Mouse (Mus musculus): ENCODE data around the gene Tescl. TPM values are rescaled to one million over a fixed set of nuclear protein-coding genes. Genes with fewer than 3 reads are reported as not detected.
A peak's percentile ranks its signal among the peaks of the same experiment; 100 is the strongest.

Tescl gene
- total RNA-seq, 1 experiment from 2014 or later = not detected

DNA sequence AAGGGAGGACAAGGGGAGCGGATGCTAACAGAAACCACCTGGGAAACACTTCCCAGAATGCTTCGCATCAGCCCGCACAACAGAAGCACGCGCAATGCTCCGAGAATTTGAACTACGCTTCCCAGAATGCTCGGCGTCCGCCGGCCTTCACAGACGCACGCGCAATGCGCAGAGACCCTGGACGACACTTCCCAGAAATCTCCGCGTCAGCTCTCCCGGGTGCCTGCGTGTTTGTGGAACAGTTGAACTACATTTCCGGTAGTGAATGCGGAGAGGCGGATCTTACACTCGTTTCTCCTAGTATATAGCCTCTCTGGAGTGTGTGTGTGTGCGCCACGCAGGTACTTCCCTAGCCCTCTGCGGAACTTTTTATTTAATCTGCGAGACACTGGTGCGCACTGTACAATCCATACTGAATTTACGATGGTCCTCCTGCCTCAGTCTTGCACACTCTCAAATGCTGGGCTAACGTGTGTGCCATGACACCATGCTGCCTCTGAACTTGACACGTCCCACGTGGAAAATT, 17.1 kb downstream of the Tescl start, which contains the start of gene Zfp94:
Zfp94 (minus strand) TSS at position 100 of the 526 bp plus-strand sequence.
- ATAC-seq (replicated peaks; ENCODE audit: low read depth, poor library complexity, severe bottlenecking) = peak; percentile 96

- peak; percentile 42 for ATAC-seq (replicated peaks; ENCODE audit: low read depth, poor library complexity, severe bottlenecking)
Measured at GRCm38 (mm10) chr7:24315726-24316566, 17.8 kb downstream of the Tescl start.

GRCm38 (mm10) chr7:24300771-24301282, 32.9 kb downstream of the Tescl start, which contains the start of gene Zfp61:
Gene Zfp61 (minus strand): TSS chr7:24301232.
- peak; percentile 69 for ATAC-seq (replicated peaks; ENCODE audit: low read depth, poor library complexity, severe bottlenecking)

DNA sequence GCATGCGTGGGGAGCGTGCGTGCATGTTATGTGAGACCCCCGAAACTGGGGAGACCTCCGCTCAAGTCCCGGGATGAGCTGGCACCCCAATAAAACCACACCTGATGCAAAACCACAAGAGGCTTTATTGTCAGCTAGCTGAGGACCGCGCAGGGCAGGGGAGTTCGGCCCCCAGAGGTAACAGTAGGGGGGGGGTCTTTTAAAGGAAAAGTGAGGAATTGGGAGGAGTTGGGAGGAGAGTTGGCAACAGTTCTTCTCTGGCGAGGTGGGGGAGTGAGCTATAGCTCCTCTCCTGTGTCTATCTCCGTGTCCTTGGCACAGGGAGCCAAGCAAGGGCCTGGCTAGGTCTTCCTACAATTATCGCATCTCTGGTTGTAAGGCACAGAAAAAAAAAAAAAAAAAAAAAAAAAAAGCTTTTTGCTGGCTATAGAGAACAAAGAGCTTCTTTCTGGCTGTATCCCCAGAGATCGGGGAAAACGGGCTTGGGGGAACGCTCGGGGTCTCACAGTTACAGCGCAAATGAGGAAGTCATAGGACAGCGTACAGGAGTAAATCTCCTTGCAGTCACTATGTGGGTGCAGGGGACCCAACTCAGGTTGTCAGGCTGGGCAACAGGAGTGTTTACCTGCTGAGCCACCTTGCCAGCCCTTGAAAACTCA, 33.8 kb downstream of the Tescl start:
- 0 out of 2 replicates have a peak, but pooled peaks have one; percentile 24 for ATAC-seq (replicated peaks; ENCODE audit: low read depth, poor library complexity, severe bottlenecking)

- ATAC-seq (replicated peaks; ENCODE audit: low read depth, poor library complexity, severe bottlenecking) = peak; percentile 94
Measured at GRCm38 (mm10) chr7:24298973-24299708, 34.6 kb downstream of the Tescl start.

GRCm38 (mm10) chr7:24298635-24298972, 35.1 kb downstream of the Tescl start:
- no peak for ATAC-seq (replicated peaks; ENCODE audit: low read depth, poor library complexity, severe bottlenecking)

DNA sequence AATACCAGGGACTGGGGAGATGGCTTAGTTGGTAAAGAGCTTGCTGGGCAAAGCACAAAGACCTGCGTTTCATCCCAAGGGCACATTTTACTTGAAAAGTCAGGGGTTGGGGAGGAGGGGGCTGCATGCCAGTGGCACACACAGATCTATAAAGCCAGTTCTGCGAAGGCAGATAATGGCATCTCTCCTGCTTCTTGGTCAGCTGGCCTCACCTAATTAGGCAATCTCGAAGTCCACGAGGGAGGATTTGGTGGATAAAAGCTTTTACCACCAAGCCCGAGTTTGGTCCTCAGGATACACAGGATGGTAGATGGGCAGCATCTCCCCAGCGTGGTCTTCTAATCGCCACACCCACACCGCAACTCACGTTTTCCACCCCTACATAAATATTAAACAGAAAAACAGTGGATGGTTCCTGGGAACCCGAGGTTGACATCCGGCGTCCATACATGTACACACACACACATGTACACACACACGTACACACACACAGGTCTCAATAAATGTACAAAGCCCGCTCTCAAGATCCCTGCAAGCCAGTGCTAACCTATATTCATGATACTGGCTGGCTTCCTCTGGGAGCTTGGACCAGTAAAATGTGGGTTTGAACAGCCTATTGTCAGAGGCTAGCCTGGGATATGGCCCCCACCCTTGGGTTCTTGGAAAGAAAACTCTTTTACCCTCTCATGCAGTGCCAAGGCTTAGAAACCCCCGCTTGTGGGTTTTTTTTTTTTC, 36.2 kb downstream of the Tescl start:
- ATAC-seq (replicated peaks; ENCODE audit: low read depth, poor library complexity, severe bottlenecking) = no peak

GRCm38 (mm10) chr7:24296386-24296785, 37.4 kb downstream of the Tescl start:
- ATAC-seq (replicated peaks; ENCODE audit: low read depth, poor library complexity, severe bottlenecking) = no peak

DNA sequence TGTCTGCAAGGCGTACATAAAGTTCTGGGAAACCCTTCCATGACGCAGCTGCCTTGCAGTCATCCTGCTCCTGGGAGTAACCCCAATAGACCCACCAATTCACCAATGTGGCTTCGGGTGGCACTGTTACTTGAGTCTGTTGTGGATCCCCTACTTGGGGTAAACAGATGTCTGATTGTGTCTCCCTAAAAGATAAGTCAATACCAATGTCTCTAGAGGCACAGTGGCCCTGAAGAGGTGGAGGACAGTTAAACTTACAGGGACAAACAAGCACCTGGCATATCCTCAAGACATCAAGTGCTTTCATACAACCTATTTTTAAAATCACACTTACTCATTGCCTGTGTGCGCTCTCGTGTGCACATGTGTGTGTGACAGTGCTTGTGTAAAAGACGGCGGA, 38.4 kb downstream of the Tescl start:
- no peak for ATAC-seq (replicated peaks; ENCODE audit: low read depth, poor library complexity, severe bottlenecking)

GRCm38 (mm10) chr7:24294763-24295162, 39.0 kb downstream of the Tescl start:
- ATAC-seq (replicated peaks; ENCODE audit: low read depth, poor library complexity, severe bottlenecking) = no peak

GRCm38 (mm10) chr7:24293061-24293851, 40.5 kb downstream of the Tescl start:
- ATAC-seq (replicated peaks; ENCODE audit: low read depth, poor library complexity, severe bottlenecking) = no peak

- ATAC-seq (replicated peaks; ENCODE audit: low read depth, poor library complexity, severe bottlenecking) = no peak
Measured at GRCm38 (mm10) chr7:24291387-24292090, 42.2 kb downstream of the Tescl start.

GRCm38 (mm10) chr7:24290106-24290693, 43.5 kb downstream of the Tescl start:
- no peak for ATAC-seq (replicated peaks; ENCODE audit: low read depth, poor library complexity, severe bottlenecking)

DNA sequence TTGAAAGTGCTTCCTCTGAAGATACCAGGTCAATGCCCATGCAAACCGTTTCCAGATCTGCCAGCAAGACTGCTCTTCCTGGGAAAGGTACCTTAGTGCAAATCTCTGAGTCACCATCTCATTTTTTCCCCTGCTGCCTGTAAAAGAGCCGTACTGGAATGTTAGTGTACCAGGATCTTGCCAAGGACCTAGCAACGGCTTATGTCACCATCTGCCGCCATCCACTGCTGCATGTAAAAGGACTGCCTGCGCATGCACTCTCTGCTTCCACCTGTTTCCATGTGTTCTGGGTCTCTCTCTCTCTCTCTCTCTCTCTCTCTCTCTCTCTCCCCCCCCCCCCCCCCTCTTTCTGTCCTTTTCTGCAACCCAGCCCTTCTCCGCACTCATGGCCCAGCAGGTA, 45.2 kb downstream of the Tescl start:
- ATAC-seq (replicated peaks; ENCODE audit: low read depth, poor library complexity, severe bottlenecking) = no peak

- no peak for ATAC-seq (replicated peaks; ENCODE audit: low read depth, poor library complexity, severe bottlenecking)
Measured at GRCm38 (mm10) chr7:24287670-24288069, 46.1 kb downstream of the Tescl start.

- no peak for ATAC-seq (replicated peaks; ENCODE audit: low read depth, poor library complexity, severe bottlenecking)
Measured at GRCm38 (mm10) chr7:24286916-24287315, 46.8 kb downstream of the Tescl start.

GRCm38 (mm10) chr7:24286090-24286489, 47.6 kb downstream of the Tescl start:
- no peak for ATAC-seq (replicated peaks; ENCODE audit: low read depth, poor library complexity, severe bottlenecking)
